Mouse (Mus musculus) left cerebral cortex, adult 2 months (tissue): ENCODE measurements around the gene Abhd16a. TPM values are rescaled to one million over a fixed set of nuclear protein-coding genes. Genes with fewer than 3 reads are reported as not detected.
A peak's percentile ranks its signal among the peaks of the same experiment; 100 is the strongest.
"Not testable (repeated sequence)": the region's sequence is repeated elsewhere in the genome, so short reads cannot be mapped to it uniquely, and the experiment has no call there.

Experiments
- DNase-seq, 2 experiments: peaks; one replicate each; pipeline ENCODE4 v3.0.0; 2021 to 2022; ENCODE audit warnings: low spot score in 2 of 2, mixed read lengths in 1 of 2; ENCODE audit errors: extremely low spot score in 1 of 2
- H3K27ac ChIP-seq: fragments of 200-600 bp; 2 replicates; pipeline ENCODE4 v1.8.1; 2022
- H3K4me3 ChIP-seq: fragments of 200-600 bp; 2 replicates; pipeline ENCODE4 v1.8.1; 2022
- CTCF ChIP-seq: fragments of 200-600 bp; IDR thresholded peaks from 2 replicates; pipeline ENCODE4 v1.8.1; 2022; ENCODE audit warnings: antibody characterized with exemption, mild to moderate bottlenecking, moderate library complexity
- intact Hi-C: fragments of 180-260 bp; cut with DNase I; formaldehyde crosslinking; loops from one replicate; pipeline ENCODE4 v1.15.1; 2025
- total RNA-seq, 2 experiments: library from RNA; stranded (reverse); gene quantifications; 2 replicates each; pipeline ENCODE4 v1.2.3; 2021

The Abhd16a gene
- total RNA-seq, 2 experiments from 2014 or later = 109 to 117 TPM

GRCm38 (mm10) chr17:35115046-35116019 is 26.3 kb downstream of the Abhd16a start, which contains the start of gene Ly6g5b:
Gene Ly6g5b (minus strand): TSS chr17:35115428.
- H3K27ac ChIP-seq = no peak within 1 kb of the TSS
- TF ChIP-seq CTCF = peak; percentile 40
- no peak within 1 kb of the TSS for H3K4me3 ChIP-seq
- intact Hi-C loops = no loop called here
- no peak for DNase-seq

GRCm38 (mm10) chr17:35120745-35121142 is 31.7 kb downstream of the Abhd16a start:
- intact Hi-C loops = loop anchor here (1.0 to 5.0 kb wide), 3 partner anchors 15 to 118 kb away; partner anchors contain the start of genes Bag6, Nfkbil1 and Vars
- Histone ChIP-seq H3K27ac (peak overlapping the region; percentile 92), H3K4me3 (peak overlapping the region; percentile 97)
- no peak for TF ChIP-seq CTCF
- no peak for DNase-seq

GRCm38 (mm10) chr17:35121143-35121799 is 32.2 kb downstream of the Abhd16a start, which contains the start of gene Gpank1:
Gene Gpank1 (plus strand): TSS chr17:35121455.
- Histone ChIP-seq H3K27ac (peak within 1 kb of the TSS; percentile 92), H3K4me3 (peak within 1 kb of the TSS; percentile 97)
- TF ChIP-seq CTCF = no peak
- peak; percentile 96 to 98 for DNase-seq
- intact Hi-C loops = loop anchor here (1.0 to 5.0 kb wide), 3 partner anchors 14 to 119 kb away; partner anchors contain the start of genes Bag6, Nfkbil1 and Vars

GRCm38 (mm10) chr17:35121871-35122303 is 32.8 kb downstream of the Abhd16a start, which contains the start of gene Csnk2b:
Gene Csnk2b (minus strand): TSS chr17:35122053.
- intact Hi-C loops = loop anchor here (1.0 to 5.0 kb wide), 3 partner anchors 13 to 120 kb away; partner anchors contain the start of genes Bag6, Nfkbil1 and Vars
- H3K4me3 ChIP-seq = peak within 1 kb of the TSS; percentile 97
- DNase-seq = peak; percentile 59 to 62
- peak; percentile 48 for TF ChIP-seq CTCF
- peak within 1 kb of the TSS; percentile 92 for H3K27ac ChIP-seq

- H3K4me3 ChIP-seq, DNase-seq, H3K27ac ChIP-seq: not testable (repeated sequence)
- intact Hi-C loops = loop anchor here (5.0 kb wide), 2 partner anchors 114 to 121 kb away; partner anchors contain the start of genes Nfkbil1 and Vars
Observed at GRCm38 (mm10) chr17:35123287-35123686, 34.2 kb downstream of the Abhd16a start.

GRCm38 (mm10) chr17:35124261-35124896 is 35.3 kb downstream of the Abhd16a start:
- DNase-seq, H3K4me3 ChIP-seq, H3K27ac ChIP-seq: not testable (repeated sequence)
- intact Hi-C loops = loop anchor here (5.0 kb wide), 2 partner anchors 113 to 122 kb away; partner anchors contain the start of genes Nfkbil1 and Vars

- no peak for TF ChIP-seq CTCF
- H3K4me3 ChIP-seq = no peak overlapping the region; the same call in 1 of the 2 replicates
- intact Hi-C loops = no loop called here
- no peak overlapping the region; the same call in 1 of the 2 replicates for H3K27ac ChIP-seq
- DNase-seq = no peak
Observed at GRCm38 (mm10) chr17:35125081-35125480, 36.0 kb downstream of the Abhd16a start.

- TF ChIP-seq CTCF = no peak
- Histone ChIP-seq H3K4me3 (peak overlapping the region; percentile 62), H3K27ac (peak overlapping the region; percentile 96)
- no peak for DNase-seq
- intact Hi-C loops = no loop called here
Observed at GRCm38 (mm10) chr17:35125578-35125977, 36.5 kb downstream of the Abhd16a start.

- no peak for TF ChIP-seq CTCF
- DNase-seq = peak; percentile 70 to 72
- Histone ChIP-seq H3K27ac (peak within 1 kb of the TSS; percentile 96), H3K4me3 (peak within 1 kb of the TSS; percentile 62)
- intact Hi-C loops = no loop called here
Observed at GRCm38 (mm10) chr17:35126206-35126611, 37.1 kb downstream of the Abhd16a start, which contains the start of gene D17H6S53E. Gene D17H6S53E (plus strand): TSS chr17:35126373.

- no peak for DNase-seq
- no peak for TF ChIP-seq CTCF
- intact Hi-C loops = no loop called here
- H3K27ac ChIP-seq = peak overlapping the region; percentile 96; the same call in 1 of the 2 replicates
- peak overlapping the region; percentile 62 for H3K4me3 ChIP-seq
Observed at GRCm38 (mm10) chr17:35127017-35127416, 38.0 kb downstream of the Abhd16a start.

- TF ChIP-seq CTCF = no peak
- DNase-seq = no peak
- no peak overlapping the region for H3K4me3 ChIP-seq
- H3K27ac ChIP-seq = no peak overlapping the region
- intact Hi-C loops = no loop called here
Observed at GRCm38 (mm10) chr17:35128996-35129395, 39.9 kb downstream of the Abhd16a start.
